Mouse (Mus musculus) Patski (cell line): Measurements from ENCODE around the gene Gcsam. TPM values are rescaled to one million over a fixed set of nuclear protein-coding genes. Genes with fewer than 3 reads are reported as not detected.

ENCODE experiments used
- ATAC-seq: fragments of 100-300 bp; one replicate; pipeline ENCODE4 v1.8.0; 2021
- CTCF ChIA-PET: fragments of 350-600 bp; sonication (Branson Sonifier 250); formaldehyde crosslinking; loops from one replicate; lab custom pipeline; 2022; ENCODE audit warnings: inconsistent platforms; lab: Charles Lee
- POLR2A ChIA-PET: fragments of 350-600 bp; sonication (Branson Sonifier 250); formaldehyde crosslinking; loops from one replicate; lab custom pipeline; 2022; ENCODE audit warnings: antibody characterized with exemption, inconsistent platforms; lab: Charles Lee
- DNase-seq: peaks from one replicate; pipeline ENCODE4 v3.0.0-alpha.2; 2011; ENCODE audit warnings: low read depth, low spot score
- H3K27me3 ChIP-seq: fragments of 371-371 bp; one replicate; pipeline ENCODE4 v1.5.1; 2021
- CTCF ChIP-seq: fragments of 100-300 bp; IDR thresholded peaks from one replicate; pipeline ENCODE4 v1.5.1; 2021
- in situ Hi-C: fragments of 300-500 bp; cut with MboI; formaldehyde crosslinking; loops from 3 replicates; pipeline ENCODE4 v1.11.1; 2018; ENCODE audit warnings: low pct_unique_long_range_greater_than_20kb, mixed read lengths
- polyA plus RNA-seq: library from polyadenylated mRNA; unstranded; gene quantifications from one replicate; pipeline ENCODE4 v1.2.3, GENCODE M21; 2021

The Gcsam gene
- polyA plus RNA-seq, 1 experiment from 2014 or later = not detected

- ATAC-seq (no peak), DNase-seq (no peak)
- no peak for TF ChIP-seq CTCF
- H3K27me3 ChIP-seq = peaks cover 25% of the 10 kb centered on the region
- in situ Hi-C loops = no loop called here
- ChIA-PET POLR2A (no interaction called here), CTCF (interaction anchor here (3.0 kb wide), 1 partner anchor 10 kb away, joined by 8 read pairs; no protein-coding TSS in a partner anchor)
Observed at GRCm38 (mm10) chr16:45619751-45620375, 9.7 kb downstream of the Gcsam start.

GRCm38 (mm10) chr16:45623230-45623629 lies 13.1 kb downstream of the Gcsam start:
- ATAC-seq = no peak
- H3K27me3 ChIP-seq = peaks cover 12% of the 10 kb centered on the region
- in situ Hi-C loops = no loop called here
- ChIA-PET POLR2A (no interaction called here), CTCF (no interaction called here)
- no peak for TF ChIP-seq CTCF
- DNase-seq = no peak

- CTCF ChIA-PET = no interaction called here
- in situ Hi-C loops = loop anchor here (25.0 kb wide), 1 partner anchor 862 kb away; the partner anchor contains the start of gene Cd200r1
- peaks cover 6% of the 10 kb centered on the region for H3K27me3 ChIP-seq
- POLR2A ChIA-PET = no interaction called here
- ATAC-seq (no peak), DNase-seq (no peak)
- no peak for TF ChIP-seq CTCF
Observed at GRCm38 (mm10) chr16:45624791-45625190, 14.6 kb downstream of the Gcsam start.

- in situ Hi-C loops = loop anchor here (25.0 kb wide), 1 partner anchor 863 kb away; the partner anchor contains the start of gene Cd200r1
- H3K27me3 ChIP-seq = peaks cover 6% of the 10 kb centered on the region
- ATAC-seq (no peak), DNase-seq (no peak)
- CTCF ChIA-PET = no interaction called here
- no peak for TF ChIP-seq CTCF
- POLR2A ChIA-PET = no interaction called here
Observed at GRCm38 (mm10) chr16:45625342-45625741, 15.2 kb downstream of the Gcsam start.

GRCm38 (mm10) chr16:45629497-45630105 lies 19.4 kb downstream of the Gcsam start:
- TF ChIP-seq CTCF = no peak
- ATAC-seq (no peak), DNase-seq (no peak)
- H3K27me3 ChIP-seq = no peaks in the 10 kb centered on the region
- in situ Hi-C loops = loop anchor here (5.0 to 25.0 kb wide), 2 partner anchors 432 to 867 kb away; partner anchors contain the start of gene Cd200r1
- ChIA-PET CTCF (interaction anchor here (0.7 to 3.2 kb wide), 17 partner anchors 9 to 445 kb away, joined by 3 to 25 read pairs (median 4); no protein-coding TSS in a partner anchor), POLR2A (no interaction called here)

- ATAC-seq (peak; percentile 62), DNase-seq (no peak)
- peak; percentile 83 for TF ChIP-seq CTCF
- peaks cover 4% of the 10 kb centered on the region for H3K27me3 ChIP-seq
- ChIA-PET CTCF (interaction anchor here (0.7 to 3.2 kb wide), 18 partner anchors 9 to 446 kb away, joined by 3 to 25 read pairs (median 4); no protein-coding TSS in a partner anchor), POLR2A (no interaction called here)
- in situ Hi-C loops = loop anchor here (5.0 to 25.0 kb wide), 2 partner anchors 433 to 868 kb away; partner anchors contain the start of gene Cd200r1
Observed at GRCm38 (mm10) chr16:45630347-45630960, 20.3 kb downstream of the Gcsam start.

GRCm38 (mm10) chr16:45632420-45632819 lies 22.2 kb downstream of the Gcsam start:
- in situ Hi-C loops = loop anchor here (5.0 to 25.0 kb wide), 2 partner anchors 435 to 870 kb away; partner anchors contain the start of gene Cd200r1
- ATAC-seq (no peak), DNase-seq (no peak)
- TF ChIP-seq CTCF = no peak
- POLR2A ChIA-PET = no interaction called here
- CTCF ChIA-PET = interaction anchor here (3.2 kb wide), 1 partner anchor 440 kb away, joined by 25 read pairs; no protein-coding TSS in a partner anchor
- peaks cover 4% of the 10 kb centered on the region for H3K27me3 ChIP-seq

GRCm38 (mm10) chr16:45635826-45636225 lies 25.6 kb downstream of the Gcsam start:
- POLR2A ChIA-PET = no interaction called here
- in situ Hi-C loops = loop anchor here (25.0 kb wide), 1 partner anchor 874 kb away; the partner anchor contains the start of gene Cd200r1
- H3K27me3 ChIP-seq = peaks cover 4% of the 10 kb centered on the region
- TF ChIP-seq CTCF = no peak
- CTCF ChIA-PET = no interaction called here
- no peak for DNase-seq
- ATAC-seq = no peak

- in situ Hi-C loops = loop anchor here (25.0 kb wide), 1 partner anchor 878 kb away; the partner anchor contains the start of gene Cd200r1
- H3K27me3 ChIP-seq = peaks cover 1% of the 10 kb centered on the region
- DNase-seq (no peak), ATAC-seq (no peak)
- ChIA-PET POLR2A (no interaction called here), CTCF (interaction anchor here (1.0 to 1.3 kb wide), 3 partner anchors 10 to 13 kb away, joined by 3 to 4 read pairs (median 3); no protein-coding TSS in a partner anchor)
- no peak for TF ChIP-seq CTCF
Observed at GRCm38 (mm10) chr16:45640070-45640762, 30.0 kb downstream of the Gcsam start.

- CTCF ChIA-PET = interaction anchor here (1.3 kb wide), 1 partner anchor 11 kb away, joined by 3 read pairs; no protein-coding TSS in a partner anchor
- no peaks in the 10 kb centered on the region for H3K27me3 ChIP-seq
- TF ChIP-seq CTCF = no peak
- no peak for DNase-seq
- ATAC-seq = no peak
- in situ Hi-C loops = loop anchor here (25.0 kb wide), 1 partner anchor 879 kb away; the partner anchor contains the start of gene Cd200r1
- POLR2A ChIA-PET = interaction anchor here (0.7 kb wide), 1 partner anchor 452 kb away, joined by 4 read pairs; no protein-coding TSS in a partner anchor
Observed at GRCm38 (mm10) chr16:45641301-45641700, 31.1 kb downstream of the Gcsam start.
